Mouse (Mus musculus) erythroblast, adult 5-6 weeks (primary cell): ENCODE measurements around the gene Ttc26. TPM values are rescaled to one million over a fixed set of nuclear protein-coding genes. Genes with fewer than 3 reads are reported as not detected.

Experiments used
- ATAC-seq: replicated peaks from 2 replicates; pipeline ENCODE4 v1.8.0; 2016; ENCODE audit warnings: moderate number of reproducible peaks, mild to moderate bottlenecking, moderate TSS enrichment, inconsistent platforms; ENCODE audit not compliant: poor library complexity, low FRiP score, severe bottlenecking
- total RNA-seq, 2 experiments: library from RNA; stranded (forward) in 1 of 2; stranded (reverse) in 1 of 2; fragments of 150-400 nt in 1 of 2; fragments of 200-764, 138-1000 nt in 1 of 2; gene quantifications; 2 replicates each; pipeline versions ENCODE4 v1.2.3 to v1.2.4; 2015 to 2017; ENCODE audit warnings: low replicate concordance in 2 of 2

The Ttc26 gene
- total RNA-seq (2015; ENCODE audit: low replicate concordance) (0.21 TPM in 1 of 2 replicates, not detected in the other), total RNA-seq (2017; ENCODE audit: low replicate concordance) (0.70 TPM in 1 of 2 replicates, not detected in the other)

GRCm38 (mm10) chr6:38381129-38381771 lies at the start of gene Ttc26:
TSS of gene Ttc26 (plus strand) at chr6:38381469.
- peak; percentile 99 for ATAC-seq

GRCm38 (mm10) chr6:38335264-38335663 lies 46.0 kb upstream of the Ttc26 start:
- ATAC-seq: no peak

GRCm38 (mm10) chr6:38337166-38337705 lies 44.0 kb upstream of the Ttc26 start:
- ATAC-seq: no peak

- no peak for ATAC-seq
Measured at GRCm38 (mm10) chr6:38337951-38338350, 43.3 kb upstream of the Ttc26 start.

GRCm38 (mm10) chr6:38339078-38339477 lies 42.2 kb upstream of the Ttc26 start:
- ATAC-seq: no peak

- ATAC-seq: peak; percentile 76
Measured at GRCm38 (mm10) chr6:38341751-38342665, 39.3 kb upstream of the Ttc26 start.

- ATAC-seq: no peak
Measured at GRCm38 (mm10) chr6:38342666-38342992, 38.6 kb upstream of the Ttc26 start.

GRCm38 (mm10) chr6:38343581-38343980 lies 37.7 kb upstream of the Ttc26 start:
- no peak for ATAC-seq

GRCm38 (mm10) chr6:38344006-38344670 lies 37.1 kb upstream of the Ttc26 start:
- no peak for ATAC-seq

- ATAC-seq: peak; percentile 74
Measured at GRCm38 (mm10) chr6:38345796-38346195, 35.5 kb upstream of the Ttc26 start.

- ATAC-seq: no peak
Measured at GRCm38 (mm10) chr6:38347875-38348274, 33.4 kb upstream of the Ttc26 start.

GRCm38 (mm10) chr6:38348811-38349453 lies 32.3 kb upstream of the Ttc26 start:
- no peak for ATAC-seq

GRCm38 (mm10) chr6:38349806-38350205 lies 31.5 kb upstream of the Ttc26 start:
- no peak for ATAC-seq

GRCm38 (mm10) chr6:38351930-38352329 lies 29.3 kb upstream of the Ttc26 start:
- no peak for ATAC-seq

GRCm38 (mm10) chr6:38352451-38352850 lies 28.8 kb upstream of the Ttc26 start:
- peak; percentile 62 for ATAC-seq

GRCm38 (mm10) chr6:38353181-38353580 lies 28.1 kb upstream of the Ttc26 start:
- peak; percentile 36; the same call in 1 of the 2 replicates for ATAC-seq

- peak; percentile 79 for ATAC-seq
Measured at GRCm38 (mm10) chr6:38353811-38354722, 27.2 kb upstream of the Ttc26 start, which contains the start of gene Zc3hav1. TSS of gene Zc3hav1 (minus strand) at chr6:38354603.

GRCm38 (mm10) chr6:38354723-38355353 lies 26.4 kb upstream of the Ttc26 start:
- no peak; the same call in 1 of the 2 replicates for ATAC-seq
